Mouse (Mus musculus) kidney, postnatal 10 days (tissue): ENCODE data around the gene Gm3252.
"Not testable (repeated sequence)": the region's sequence is repeated elsewhere in the genome, so short reads cannot be mapped to it uniquely, and the experiment has no call there.

Source experiments
- DNase-seq: peaks from one replicate; pipeline ENCODE4 v3.0.0; 2021; ENCODE audit warnings: mixed read lengths

The Gm3252 gene

DNA sequence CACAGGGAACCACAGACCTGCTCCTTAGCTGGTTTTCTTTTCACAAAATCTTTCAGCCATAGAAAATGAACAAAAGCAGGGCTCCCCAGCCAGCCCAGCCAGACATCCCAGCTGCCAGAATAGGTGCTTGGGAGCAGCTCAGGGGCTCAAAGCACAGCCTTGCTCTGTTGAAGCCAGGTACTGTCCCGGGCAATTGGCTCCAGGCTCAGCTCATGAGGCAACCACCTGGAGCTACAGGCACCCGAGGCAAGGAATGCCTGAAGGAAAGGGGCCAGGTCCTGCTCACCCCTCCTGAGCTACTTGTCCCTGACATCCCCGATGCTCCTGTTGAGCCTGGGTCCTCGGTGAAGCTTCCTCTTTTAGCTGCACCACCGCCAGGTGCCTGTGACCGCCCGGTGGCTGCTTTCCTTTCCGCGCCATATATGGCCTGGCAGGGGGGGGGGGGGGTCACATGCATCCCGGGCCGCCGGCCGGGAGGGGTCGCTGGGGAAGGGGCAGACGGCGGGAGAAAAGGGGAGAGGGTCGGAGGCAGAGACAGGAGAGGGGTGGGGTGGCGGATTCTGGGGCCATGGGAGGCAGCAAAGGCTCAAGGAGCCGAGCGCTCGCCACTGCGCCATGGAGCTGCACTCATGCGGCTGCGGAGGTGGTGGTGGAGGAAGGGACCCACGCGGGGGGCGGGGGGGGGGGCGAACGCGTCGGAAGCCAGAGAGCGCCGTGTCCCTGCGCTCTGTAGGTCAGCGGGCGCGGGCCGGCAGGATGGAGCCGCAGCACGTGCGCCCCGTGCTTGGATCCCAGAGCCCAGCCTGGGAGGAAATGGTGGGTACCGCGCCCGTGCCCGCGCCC is at the start of gene Gm3252:
TSS of gene Gm3252 (plus strand) at position 738 of the 843 bp plus-strand sequence.
- DNase-seq = not testable (repeated sequence)

DNA sequence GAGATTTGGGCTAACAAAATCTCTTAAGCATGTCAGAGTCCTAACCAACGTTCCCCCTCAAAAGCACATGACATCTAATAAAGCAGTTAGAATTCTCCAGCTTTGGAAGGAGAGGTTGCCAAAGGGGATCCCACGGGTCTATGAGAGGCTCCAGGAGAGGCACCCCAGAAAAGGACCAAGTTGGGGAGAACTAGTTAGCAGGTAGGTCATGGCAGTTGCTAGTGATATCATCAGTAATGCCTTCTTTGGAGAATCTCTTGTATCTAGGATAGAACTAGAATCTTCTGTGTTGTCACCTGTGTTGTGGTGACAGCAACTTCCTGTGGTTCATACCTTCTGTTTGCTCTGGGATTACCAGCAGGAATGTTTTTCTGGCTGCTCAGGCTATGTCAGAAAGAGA is 17.6 kb upstream of the Gm3252 start, which contains the start of gene Gm7876:
TSS of gene Gm7876 (plus strand) at position 301 of the 400 bp plus-strand sequence.
- not testable (repeated sequence) for DNase-seq

DNA sequence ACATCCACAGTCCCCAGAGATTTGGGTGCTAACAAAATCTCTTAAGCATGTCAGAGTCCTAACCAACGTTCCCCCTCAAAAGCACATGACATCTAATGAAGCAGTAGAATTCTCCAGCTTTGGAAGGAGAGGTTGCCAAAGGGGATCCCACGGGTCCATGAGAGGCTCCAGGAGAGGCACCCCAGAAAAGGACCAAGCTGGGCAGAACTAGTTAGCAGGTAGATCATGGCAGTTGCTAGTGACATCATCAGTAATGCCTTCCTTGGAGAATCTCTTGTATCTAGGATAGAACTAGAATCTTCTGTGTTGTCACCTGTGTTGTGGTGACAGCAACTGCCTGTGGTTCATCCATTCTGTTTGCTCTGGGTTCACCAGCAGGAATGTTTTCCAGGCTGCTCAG is 49.5 kb downstream of the Gm3252 start, which contains the start of gene Gm9602:
TSS of gene Gm9602 (plus strand) at position 301 of the 400 bp plus-strand sequence.
- DNase-seq = not testable (repeated sequence)
